Mouse (Mus musculus): ENCODE results near the gene Ccl20.
A peak's percentile ranks its signal among the peaks of the same experiment; 100 is the strongest.

DNA sequence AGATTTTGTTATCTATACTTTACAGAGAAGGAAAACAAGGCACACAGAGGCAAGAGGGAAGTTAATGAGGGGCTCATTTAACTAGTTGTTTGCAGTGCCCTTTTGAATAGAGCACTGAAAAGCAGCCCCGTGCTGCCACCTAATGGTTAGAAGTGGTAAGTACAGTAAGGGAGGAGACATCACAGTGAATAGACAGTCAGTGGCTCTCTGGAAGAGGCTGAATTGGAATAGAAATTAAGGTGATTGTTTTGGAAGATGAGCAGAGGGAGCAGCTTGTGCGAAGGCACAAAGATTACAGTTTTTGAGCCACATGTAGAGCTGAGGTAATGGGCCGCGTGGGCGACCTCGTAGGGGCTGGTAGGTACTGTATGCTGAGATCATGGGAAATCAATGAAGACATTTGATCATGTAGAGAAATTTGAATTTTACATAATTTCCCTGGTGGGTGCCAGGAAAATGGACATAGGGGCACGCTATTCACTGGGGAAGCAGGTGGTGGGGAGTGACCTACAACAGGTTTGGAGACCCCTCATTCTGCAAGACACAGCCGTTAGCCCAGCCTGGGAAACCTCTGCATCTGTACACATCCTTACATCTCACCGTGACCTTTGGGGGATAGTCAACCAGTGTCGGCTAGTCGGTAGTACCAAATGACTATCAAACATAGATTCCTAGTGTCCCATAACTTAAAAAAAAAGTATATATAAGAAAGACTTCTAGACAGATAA is 40.2 kb upstream of the Ccl20 start:
- TF ChIP-seq CTCF (IDR thresholded peaks at IDR 0.05; ENCODE audit: low read depth, low read length), result 0 out of 2 replicates have a peak, but pooled peaks have one; percentile 21
- TF ChIP-seq POLR2A (IDR thresholded peaks at IDR 0.05; ENCODE audit: borderline replicate concordance, low read depth, low read length), result no peak

All from bone marrow macrophage, adult 2 months (primary cell).